In genomic region chr4:59156897-59157592, GRCm38 (mm10) we compare ENCODE assay signal across 19 mouse cellular contexts. TPM values are rescaled to one million over a fixed set of nuclear protein-coding genes. Genes with fewer than 3 reads are reported as not detected.
A peak's percentile ranks its signal among the peaks of the same experiment; 100 is the strongest.
DNase-seq lines count a peak whose midpoint lies in the region; ATAC-seq lines count a peak whose summit lies in the region.
"Had no signal": no experiment of that assay in that cellular context is flagged by ENCODE, and none has a peak within 500 bp of the region (broad histone marks: within the 10 kb centered on the region; RNA-seq: fewer than 3 reads in every experiment).

No protein-coding gene starts in this region.

- DNase-seq in Muller cell, postnatal 12 days (ENCODE audit: inconsistent ontology term) = peak; percentile 31
- no peak for DNase-seq in adrenal gland, adult (ENCODE audit: inconsistent age in 2 of 2, low spot score in 1 of 2)
- DNase-seq in urinary bladder, adult 18-20 months (ENCODE audit: low spot score in 2 of 2) = no peak
- no peak for DNase-seq in thymus, postnatal 36 days
- DNase-seq: cerebellum, adult 8-10 months; kidney, adult 18-20 months; kidney, postnatal 36 days; right cerebral cortex, postnatal 4 days had no signal

- no peak overlapping the region for H3K27ac ChIP-seq in intestine, embryonic 16.5 days (ENCODE audit: low read length)
- no peak overlapping the region for H3K27ac ChIP-seq in intestine, embryonic 15.5 days
- H3K27ac ChIP-seq in liver, embryonic 12.5 days = peak overlapping the region; percentile 69
- H3K27ac ChIP-seq: hindbrain, embryonic 13.5 days; limb, embryonic 12.5 days; midbrain, embryonic 10.5 days had no signal

- H3K9ac ChIP-seq in intestine, embryonic 16.5 days (ENCODE audit: low read depth, low read length) = no peak overlapping the region
- no peak overlapping the region for H3K9ac ChIP-seq in intestine, embryonic 15.5 days
- H3K9ac ChIP-seq in liver, embryonic 12.5 days = no peak overlapping the region
- H3K9ac ChIP-seq: hindbrain, embryonic 13.5 days; limb, embryonic 12.5 days had no signal

- 31% methylated on average over 7 of the region's 7 CpGs for whole genome bisulfite sequencing in intestine, embryonic 16.5 days
- 36% methylated on average over 7 of the region's 7 CpGs for WGBS in intestine, embryonic 15.5 days
- WGBS in liver, embryonic 12.5 days (ENCODE audit: insufficient replicate concordance) = 12% methylated on average over 7 of the region's 7 CpGs

- ATAC-seq in intestine, embryonic 16.5 days = 0 out of 2 replicates have a peak, but pooled peaks have one; percentile 33
- no peak for ATAC-seq in intestine, embryonic 15.5 days
- ATAC-seq in liver, embryonic 12.5 days = peak; percentile 81
- ATAC-seq in megakaryocyte progenitor cell, adult 5-6 weeks (replicated peaks; ENCODE audit: poor library complexity) = peak; percentile 78

- H3K9me3 ChIP-seq in intestine, embryonic 16.5 days (ENCODE audit: control insufficient read depth, low read length) = no peaks in the 10 kb centered on the region
- H3K9me3 ChIP-seq in intestine, embryonic 15.5 days = no peaks in the 10 kb centered on the region
- H3K9me3 ChIP-seq in liver, embryonic 12.5 days (replicated peaks) = no peaks in the 10 kb centered on the region
- H3K9me3 ChIP-seq: hindbrain, embryonic 13.5 days; limb, embryonic 12.5 days; midbrain, embryonic 10.5 days had no signal

- no peaks in the 10 kb centered on the region for H3K4me1 ChIP-seq in intestine, embryonic 16.5 days (ENCODE audit: control insufficient read depth, insufficient read depth, low read length)
- 0 out of 2 replicates have a peak, but pooled peaks cover 4% of the 10 kb centered on the region for H3K4me1 ChIP-seq in intestine, embryonic 15.5 days (replicated peaks)
- H3K4me1 ChIP-seq in liver, embryonic 12.5 days = peaks cover 61% of the 10 kb centered on the region
- H3K4me1 ChIP-seq: hindbrain, embryonic 13.5 days; limb, embryonic 12.5 days; midbrain, embryonic 10.5 days had no signal

- no peak overlapping the region for H3K4me3 ChIP-seq in intestine, embryonic 16.5 days (ENCODE audit: low read length)
- H3K4me3 ChIP-seq in intestine, embryonic 15.5 days (replicated peaks) = no peak overlapping the region
- no peak overlapping the region for H3K4me3 ChIP-seq in liver, embryonic 12.5 days
- H3K4me3 ChIP-seq: hindbrain, embryonic 13.5 days; limb, embryonic 12.5 days; midbrain, embryonic 10.5 days had no signal

- H3K27me3 ChIP-seq in intestine, embryonic 16.5 days (replicated peaks; ENCODE audit: control insufficient read depth, insufficient read depth, low read length) = no peaks in the 10 kb centered on the region
- H3K27me3 ChIP-seq in intestine, embryonic 15.5 days (replicated peaks) = no peaks in the 10 kb centered on the region
- H3K27me3 ChIP-seq in liver, embryonic 12.5 days (replicated peaks) = no peaks in the 10 kb centered on the region
- H3K27me3 ChIP-seq: hindbrain, embryonic 13.5 days; limb, embryonic 12.5 days had no signal

- H3K36me3 ChIP-seq in intestine, embryonic 16.5 days (ENCODE audit: control insufficient read depth, insufficient read depth, low read length) = no peaks in the 10 kb centered on the region
- H3K36me3 ChIP-seq in intestine, embryonic 15.5 days = no peaks in the 10 kb centered on the region
- H3K36me3 ChIP-seq in liver, embryonic 12.5 days = no peaks in the 10 kb centered on the region
- H3K36me3 ChIP-seq: hindbrain, embryonic 13.5 days; limb, embryonic 12.5 days; midbrain, embryonic 10.5 days had no signal

- H3K4me2 ChIP-seq in intestine, embryonic 16.5 days (ENCODE audit: low read depth, low read length) = no peak overlapping the region
- no peak overlapping the region for H3K4me2 ChIP-seq in intestine, embryonic 15.5 days (replicated peaks)
- peak overlapping the region; percentile 40 for H3K4me2 ChIP-seq in liver, embryonic 12.5 days
- H3K4me2 ChIP-seq: hindbrain, embryonic 13.5 days; limb, embryonic 12.5 days had no signal

RNA-seq across cellular contexts. Expression of gene AI481877, which starts 18.3 kb away (rescaled TPM):
- not detected in 2 replicates for polyA plus RNA-seq in intestine, embryonic 16.5 days (2015; fragmentation: Nextera tagmentation; extraction: Ambion mirVana)
- polyA plus RNA-seq in intestine, embryonic 15.5 days (2015; fragmentation: Nextera tagmentation; extraction: Ambion mirVana) = not detected in 2 replicates
- polyA plus RNA-seq in liver, embryonic 12.5 days (2016; fragmentation: Nextera tagmentation; extraction: Ambion mirVana) = not detected in 2 replicates
- not detected in 2 replicates for total RNA-seq in megakaryocyte progenitor cell, adult 5-6 weeks (2015)
- not detected in 2 replicates for total RNA-seq in megakaryocyte progenitor cell, adult 5-6 weeks (2017)
- total RNA-seq: adrenal gland, adult 18-20 months; gastrocnemius, postnatal 4 days had no signal
- polyA plus RNA-seq: heart, embryonic 14.5 days; hindbrain, embryonic 13.5 days; midbrain, embryonic 10.5 days; neural tube, embryonic 11.5 days had no signal

RNA-seq across cellular contexts. Expression of gene Ugcg, which starts 32.0 kb away (rescaled TPM):
- polyA plus RNA-seq in intestine, embryonic 16.5 days (2015; fragmentation: Nextera tagmentation; extraction: Ambion mirVana) = 6.9 and 7.8 TPM in 2 replicates
- 10.7 and 11.5 TPM in 2 replicates for polyA plus RNA-seq in intestine, embryonic 15.5 days (2015; fragmentation: Nextera tagmentation; extraction: Ambion mirVana)
- 14.2 and 14.4 TPM in 2 replicates for polyA plus RNA-seq in liver, embryonic 12.5 days (2016; fragmentation: Nextera tagmentation; extraction: Ambion mirVana)
- 65.5 and 90.4 TPM in 2 replicates for total RNA-seq in megakaryocyte progenitor cell, adult 5-6 weeks (2015)
- 37.4 and 62.2 TPM in 2 replicates for total RNA-seq in megakaryocyte progenitor cell, adult 5-6 weeks (2017)
